Mouse (Mus musculus): ENCODE results near the gene Abcf2.
"Not testable (repeated sequence)": the region's sequence is repeated elsewhere in the genome, so short reads cannot be mapped to it uniquely, and the experiment has no call there.

The Abcf2 gene

DNA sequence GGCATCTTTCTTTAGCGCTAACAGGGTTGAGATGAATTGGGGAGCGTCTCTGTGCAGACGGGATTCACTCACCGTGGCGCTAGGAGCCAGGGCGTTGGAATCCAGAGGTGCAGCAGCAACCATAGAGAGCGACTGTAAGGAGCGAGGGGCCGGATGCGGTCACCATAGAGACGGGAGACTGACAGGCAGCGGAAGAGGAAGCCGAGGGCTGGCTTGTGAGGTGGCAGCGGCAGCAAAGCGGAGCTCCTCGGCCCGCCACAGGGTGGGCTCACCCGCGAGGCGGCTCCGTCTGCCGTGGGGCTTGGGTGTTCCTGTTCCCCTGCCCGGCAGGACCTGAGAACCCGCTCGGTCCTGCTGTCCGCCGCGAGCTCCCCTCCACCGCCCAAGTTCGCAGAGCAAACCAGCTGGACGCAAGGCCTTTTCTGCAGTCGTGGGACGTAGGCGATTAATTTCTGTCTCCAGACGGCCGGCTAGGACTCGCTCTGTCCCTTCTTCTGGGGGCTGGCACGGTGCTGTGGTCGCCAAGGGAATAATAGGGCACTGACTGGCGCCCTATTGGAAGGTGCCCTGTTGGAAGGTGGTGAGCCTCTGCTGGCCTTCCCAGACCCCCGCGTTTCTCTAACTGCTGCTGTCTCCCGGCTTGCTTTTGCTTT is 9.4 kb upstream of the Abcf2 start, which contains the start of gene Chpf2:
Gene Chpf2 (plus strand): TSS at position 195 of the 653 bp plus-strand sequence.
- peak; percentile 88 for DNase-seq (ENCODE audit: low spot score)

DNA sequence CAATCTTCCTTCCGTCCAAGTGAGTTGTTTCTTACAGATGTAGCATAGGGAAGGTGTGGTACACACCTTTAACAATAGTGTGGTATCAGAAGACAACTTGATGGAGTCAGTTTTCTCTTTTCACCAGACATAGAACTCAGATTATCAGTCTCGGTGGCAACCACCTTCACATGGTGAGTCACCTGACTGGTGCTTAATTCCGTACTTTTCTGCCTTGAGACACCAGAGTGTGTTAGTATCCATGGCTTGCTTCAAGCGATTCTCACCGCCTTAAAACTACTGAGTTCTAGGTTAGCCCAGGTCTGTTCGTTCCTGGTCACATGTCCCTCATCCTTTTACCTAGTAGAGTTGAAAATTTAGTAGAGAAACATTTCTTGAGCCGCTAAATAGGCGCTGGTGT is 8.8 kb upstream of the Abcf2 start:
- DNase-seq (ENCODE audit: low spot score) = no peak

DNA sequence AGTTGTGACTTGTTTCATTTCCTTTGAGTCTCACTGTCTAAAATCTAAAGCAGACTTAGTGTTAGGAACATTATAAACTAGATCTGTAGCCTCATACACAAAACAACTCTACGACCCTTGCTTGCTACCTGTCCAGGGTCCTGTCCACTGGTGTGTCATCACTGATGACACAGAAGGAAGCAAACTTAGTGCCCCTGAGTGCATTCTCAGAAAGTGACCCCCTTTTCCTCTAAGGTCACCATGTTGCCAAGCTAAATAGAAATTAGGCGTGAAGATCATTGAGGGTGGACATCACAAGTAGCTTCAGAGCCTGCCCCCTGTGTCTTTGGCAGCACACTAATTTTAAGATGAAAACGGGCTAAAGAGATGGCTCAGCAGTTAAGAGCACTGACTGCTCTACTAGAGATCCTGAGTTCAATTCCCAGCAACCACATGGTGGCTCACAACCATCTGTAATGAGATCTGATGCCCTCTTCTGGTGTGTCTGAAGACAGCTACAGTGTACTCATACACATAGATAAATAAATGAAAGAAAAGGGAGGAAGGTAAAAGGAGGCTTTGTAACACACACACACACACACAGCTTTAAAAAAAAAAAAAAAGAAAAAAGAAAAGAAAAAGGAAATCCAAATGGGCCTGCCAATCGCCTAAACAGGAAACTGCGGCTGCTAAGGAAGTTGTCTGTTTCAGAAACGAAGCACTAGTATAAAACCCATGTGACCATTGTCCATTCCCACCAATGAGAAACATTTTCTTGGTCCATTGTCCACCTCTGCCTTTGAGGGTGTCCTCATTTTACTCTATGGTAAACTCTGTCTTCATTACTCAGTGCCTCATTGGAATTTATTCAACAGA is 1.1 kb upstream of the Abcf2 start:
- DNase-seq (ENCODE audit: low spot score) = no peak

DNA sequence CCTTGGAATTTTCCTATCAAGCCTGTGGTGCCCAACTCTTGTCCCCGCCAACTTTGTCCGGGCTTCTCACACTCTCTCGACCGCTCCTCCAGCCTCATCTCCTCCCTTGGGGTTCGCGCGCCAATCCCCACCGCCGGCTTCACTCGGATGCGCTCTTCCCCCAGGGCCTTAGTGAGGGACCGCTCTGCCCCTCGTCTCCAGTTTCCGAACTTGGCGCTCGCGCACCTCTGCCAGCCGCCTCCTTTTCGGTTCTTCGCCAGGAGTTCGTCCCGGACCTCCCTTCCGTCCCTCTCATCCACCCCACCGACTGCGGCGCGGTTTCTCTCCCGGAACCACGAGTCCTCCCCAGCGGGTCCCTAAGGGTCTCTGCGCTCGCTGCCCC is 475 bp downstream of the Abcf2 start:
- DNase-seq (ENCODE audit: low spot score) = no peak

DNA sequence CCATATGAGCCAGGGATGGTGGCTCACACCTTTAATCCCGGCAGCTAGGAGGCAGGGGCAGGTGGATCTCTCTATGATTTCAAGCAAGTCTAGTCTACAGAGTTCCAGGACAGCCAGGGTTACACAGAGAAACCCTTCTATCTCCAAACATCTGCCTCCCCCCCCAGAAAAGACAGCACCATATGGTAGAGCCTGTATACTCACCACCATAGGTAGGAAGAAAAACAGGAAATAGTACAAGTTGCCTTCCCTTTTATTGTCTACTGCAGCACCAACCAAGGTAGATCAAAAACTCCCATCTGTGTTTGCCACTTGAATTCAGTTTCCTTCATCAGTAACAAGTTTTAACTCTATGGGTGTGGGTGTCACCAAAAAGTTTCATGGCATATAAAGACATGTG is 1.3 kb downstream of the Abcf2 start:
- no peak for DNase-seq (ENCODE audit: low spot score)

DNA sequence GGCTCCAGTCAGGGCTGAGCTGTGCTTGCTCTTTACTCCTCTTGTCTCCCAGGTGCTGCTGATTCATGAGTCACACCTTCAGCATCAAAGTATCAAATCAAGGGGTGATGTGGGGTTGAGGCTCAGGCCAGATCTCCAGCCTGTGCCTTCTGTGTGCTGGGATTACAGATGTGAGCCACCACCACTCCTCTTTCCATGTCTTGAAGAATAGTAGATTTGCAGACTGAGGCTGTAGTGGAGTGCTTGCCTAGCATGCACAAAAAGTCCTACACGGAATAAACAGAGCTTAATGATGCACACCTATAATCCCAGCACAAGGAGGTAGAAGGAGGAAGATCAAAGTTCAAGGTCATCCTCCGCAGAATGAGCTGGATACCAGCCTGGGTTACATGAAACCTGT is 20.6 kb downstream of the Abcf2 start, which contains the start of gene 4931409K22Rik:
Gene 4931409K22Rik (minus strand): TSS at position 101 of the 400 bp plus-strand sequence.
- no peak for DNase-seq (ENCODE audit: low spot score)

DNA sequence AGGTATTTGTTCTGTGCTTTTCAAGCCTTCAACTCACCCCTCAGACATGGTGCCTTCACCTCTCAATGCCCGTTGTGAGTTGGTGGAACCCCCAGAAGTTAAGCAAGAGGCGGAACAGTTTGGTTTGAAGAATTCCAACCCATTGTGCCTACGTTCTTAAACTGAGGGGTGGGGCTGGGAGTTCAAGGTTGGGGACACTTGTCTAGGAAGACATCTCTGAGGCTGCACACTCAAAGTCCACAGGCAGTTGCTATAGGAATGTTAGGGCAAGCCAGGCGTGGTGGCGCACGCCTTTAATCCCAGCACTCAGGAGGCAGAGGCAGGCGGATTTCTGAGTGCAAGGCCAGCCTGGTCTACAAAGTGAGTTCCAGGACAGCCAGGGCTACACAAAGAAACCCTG is 21.9 kb downstream of the Abcf2 start:
- not testable (repeated sequence) for DNase-seq (ENCODE audit: low spot score)

DNA sequence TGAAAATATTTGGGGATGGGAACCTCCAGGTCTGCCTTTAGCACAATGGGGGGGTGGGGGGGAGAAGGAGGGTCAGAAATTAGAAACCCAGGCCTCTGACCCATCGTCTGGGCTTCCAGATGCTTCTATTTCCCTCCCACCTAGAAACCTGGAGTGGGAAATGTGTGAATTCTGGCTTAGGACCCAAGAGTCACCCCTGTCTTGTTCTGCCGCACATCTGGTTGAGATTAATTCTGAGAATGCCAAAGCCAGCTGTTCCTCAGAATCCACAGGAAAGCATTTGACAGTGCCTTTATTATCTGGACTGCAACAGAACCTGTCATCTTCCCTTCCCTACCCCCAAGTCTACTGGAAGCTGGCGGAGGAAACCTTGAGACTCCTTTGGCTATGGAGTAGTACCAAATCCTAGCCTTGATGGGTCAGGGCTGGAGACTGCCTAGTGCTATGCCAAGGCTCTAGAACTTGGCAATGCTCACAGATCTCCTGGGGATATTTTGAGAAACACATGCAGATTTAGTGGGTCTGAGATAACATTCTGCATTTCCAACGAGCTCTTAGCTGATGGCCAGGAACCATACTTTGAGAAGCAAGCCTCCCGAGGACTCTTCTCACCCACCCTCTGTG is 23.5 kb downstream of the Abcf2 start:
- no peak for DNase-seq (ENCODE audit: low spot score)

DNA sequence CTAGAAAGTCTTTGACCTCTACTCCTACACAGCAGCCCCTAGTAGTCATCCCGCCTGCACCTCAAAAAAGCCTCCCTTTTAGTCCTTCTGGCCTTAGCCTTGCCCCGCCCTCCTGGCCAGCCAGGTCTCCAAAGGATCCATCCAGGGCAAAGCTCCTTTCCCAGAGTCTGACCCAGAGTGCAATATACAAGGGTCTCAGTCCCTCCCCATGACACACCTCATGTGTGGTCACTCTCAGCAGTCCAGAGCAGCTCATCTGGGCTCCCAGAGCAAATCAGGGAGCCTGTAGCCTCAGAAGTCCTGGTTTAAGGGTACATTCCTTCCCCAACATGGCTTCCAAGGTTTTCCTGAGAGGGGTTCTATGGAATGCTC is 26.0 kb downstream of the Abcf2 start:
- no peak for DNase-seq (ENCODE audit: low spot score)

DNA sequence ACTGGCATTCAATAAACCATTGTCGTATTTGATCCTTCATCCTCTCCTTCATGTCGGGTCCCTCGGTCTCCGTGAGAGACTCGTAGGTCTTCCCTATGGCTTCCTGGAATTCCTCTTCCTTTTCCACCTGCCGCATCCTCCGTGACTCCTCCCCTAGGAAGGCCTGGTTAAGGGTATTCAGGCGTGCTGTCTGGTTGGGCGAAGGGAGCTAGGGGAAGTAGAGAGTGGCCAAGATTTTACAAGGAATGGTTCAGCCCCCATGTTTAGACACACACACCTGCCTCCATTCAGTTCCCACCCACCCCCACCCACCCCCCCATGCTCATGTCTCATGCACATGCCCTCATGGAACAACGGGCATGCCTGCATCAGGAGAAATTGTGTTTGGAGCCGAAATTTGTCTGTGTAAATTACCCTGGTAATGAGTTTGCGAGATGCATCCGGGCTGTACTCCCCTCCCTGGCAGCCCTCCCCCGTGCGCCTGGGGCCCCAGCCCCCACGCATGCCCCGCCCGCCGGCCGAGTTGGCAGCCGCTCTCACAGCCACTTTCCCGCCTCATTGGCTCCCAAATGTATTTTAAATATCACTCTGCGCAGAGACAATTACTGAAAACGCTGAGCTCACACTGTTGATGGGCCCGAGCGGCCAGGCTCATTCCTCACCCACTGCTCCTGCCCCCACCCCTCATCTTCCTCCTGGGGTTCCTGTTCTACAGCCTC is 26.5 kb downstream of the Abcf2 start:
- DNase-seq (ENCODE audit: low spot score) = no peak

DNA sequence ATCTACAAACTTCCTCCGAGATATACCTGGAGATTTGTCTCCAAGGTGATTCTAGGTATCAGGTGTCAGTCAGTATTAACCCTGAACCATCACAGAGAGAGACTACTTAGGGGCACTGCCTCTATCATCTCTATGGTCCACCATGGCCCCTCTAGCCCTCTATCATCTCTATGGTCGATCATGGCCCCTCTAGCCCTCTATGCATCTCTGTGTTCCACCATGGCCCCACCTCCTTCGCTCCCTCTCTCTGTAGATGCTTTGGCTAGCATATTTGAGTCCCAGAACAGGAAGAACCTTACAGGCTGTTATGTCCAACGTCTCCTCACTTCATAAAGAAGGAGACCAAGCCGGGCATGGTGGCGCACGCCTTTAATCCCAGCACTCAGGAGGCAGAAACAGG is 34.6 kb downstream of the Abcf2 start:
- no peak for DNase-seq (ENCODE audit: low spot score)

DNA sequence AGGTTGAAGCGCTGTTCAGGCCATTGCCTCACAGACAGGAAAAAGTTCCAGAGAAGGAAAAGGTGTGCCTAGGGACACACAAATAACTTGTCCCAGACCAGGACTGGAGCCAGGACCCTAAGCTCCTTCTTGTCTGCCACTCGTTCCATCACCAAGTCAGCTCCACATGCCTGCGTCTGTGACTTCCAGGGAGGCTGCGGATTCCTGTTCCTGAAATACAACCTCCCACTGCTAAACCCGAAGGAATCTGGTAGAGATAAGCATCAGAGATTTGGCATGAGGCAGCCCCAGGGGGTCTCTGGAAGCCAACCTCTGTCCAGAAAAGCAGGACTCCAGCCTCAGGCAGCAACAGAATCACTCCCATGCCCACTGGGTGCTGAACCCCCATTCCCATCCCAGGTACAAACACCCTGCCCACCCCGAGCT is 36.1 kb downstream of the Abcf2 start:
- no peak for DNase-seq (ENCODE audit: low spot score)

DNA sequence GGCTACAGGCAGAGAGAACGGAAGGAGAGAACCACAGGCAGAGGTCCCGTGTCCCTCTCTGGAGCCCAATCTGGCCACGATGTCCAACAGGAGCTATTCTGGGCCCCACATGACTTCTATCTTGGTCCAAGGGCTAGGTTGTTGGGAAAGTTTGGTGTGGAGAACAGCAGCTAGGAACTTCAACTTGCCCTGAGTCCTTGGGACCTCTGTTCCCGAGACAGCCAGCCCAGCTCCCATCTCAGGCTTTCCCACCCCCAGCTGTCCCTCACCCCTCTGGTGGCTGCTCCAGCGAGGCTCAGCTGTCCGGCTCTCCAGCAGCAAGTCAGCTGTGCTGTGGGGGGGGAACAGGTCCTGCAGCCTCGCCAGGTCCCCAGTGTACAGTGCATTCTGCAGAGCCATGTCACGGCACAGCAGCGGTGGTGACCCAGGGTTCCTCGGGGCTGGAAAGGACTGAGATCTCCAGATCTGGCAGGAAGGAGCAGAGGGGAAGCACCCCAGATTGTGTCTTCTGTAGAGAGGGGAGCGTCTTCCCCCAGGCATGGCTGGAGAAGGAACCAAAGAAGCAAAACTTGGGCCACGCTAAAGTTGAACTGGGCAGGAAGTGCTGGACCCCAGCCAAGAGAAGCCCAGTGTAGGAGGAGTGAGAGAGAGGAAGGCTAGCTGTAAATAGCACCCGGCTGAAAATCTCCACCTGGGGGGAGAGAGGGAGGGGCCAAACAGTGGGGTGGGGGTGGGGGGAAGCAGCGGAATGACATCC is 36.7 kb downstream of the Abcf2 start, which contains the start of gene Asb10:
Gene Asb10 (minus strand): TSS at position 592 of the 757 bp plus-strand sequence.
- peak; percentile 29 for DNase-seq (ENCODE audit: low spot score)

DNA sequence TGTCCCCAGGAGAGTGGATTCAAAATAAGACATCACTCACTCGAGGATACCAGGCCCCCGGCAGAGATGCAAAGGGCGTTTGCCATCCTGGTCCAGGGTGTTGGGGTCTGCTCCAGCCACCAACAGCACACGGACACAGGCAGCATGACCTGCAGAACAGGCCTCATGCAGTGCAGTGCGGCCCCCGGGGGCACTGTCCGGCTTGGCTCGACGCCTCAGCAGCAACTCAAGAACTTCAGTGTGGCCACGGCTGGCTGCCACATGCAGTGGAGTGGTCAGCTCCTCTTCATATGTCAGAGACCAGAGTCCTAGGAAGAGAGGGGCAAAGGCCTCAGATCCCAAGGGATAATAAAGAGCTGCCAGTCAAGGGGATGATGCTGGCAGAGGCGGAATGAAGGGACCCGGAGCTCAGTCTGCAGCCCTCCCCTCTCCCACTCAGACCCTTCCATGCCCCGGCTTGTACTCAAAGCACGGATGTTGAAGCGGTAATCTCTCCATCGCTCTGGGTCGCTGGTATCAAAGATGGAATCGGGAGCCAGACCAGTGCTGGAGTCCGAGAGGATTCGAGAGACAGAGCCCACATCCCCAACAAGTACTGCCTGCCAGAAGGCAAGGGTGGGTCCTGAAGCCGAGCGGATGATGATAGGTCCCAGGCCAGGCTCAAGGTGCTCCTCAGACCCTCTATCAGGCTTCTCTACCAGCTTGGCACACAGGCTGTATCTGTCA is 37.5 kb downstream of the Abcf2 start:
- no peak for DNase-seq (ENCODE audit: low spot score)

DNA sequence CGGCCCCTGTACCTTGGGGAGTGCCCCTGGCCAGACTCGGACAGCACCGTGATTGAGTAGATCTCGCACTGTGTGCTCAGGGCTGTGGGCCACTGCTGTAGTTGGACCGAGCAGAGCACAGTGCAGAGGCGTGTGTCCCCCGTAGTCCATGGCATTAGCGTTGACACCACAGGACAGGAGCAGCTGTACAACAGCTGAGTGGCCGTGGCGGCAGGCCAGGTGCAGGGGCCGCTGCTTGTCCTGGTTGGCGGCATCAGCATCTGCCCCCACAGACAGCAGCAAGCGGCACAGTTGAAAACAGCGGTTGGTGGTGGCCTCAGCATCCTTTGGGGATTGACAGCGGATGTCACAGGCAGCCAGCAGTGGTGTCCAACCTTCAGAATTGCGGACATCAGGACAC is 39.6 kb downstream of the Abcf2 start:
- no peak for DNase-seq (ENCODE audit: low spot score)

DNA sequence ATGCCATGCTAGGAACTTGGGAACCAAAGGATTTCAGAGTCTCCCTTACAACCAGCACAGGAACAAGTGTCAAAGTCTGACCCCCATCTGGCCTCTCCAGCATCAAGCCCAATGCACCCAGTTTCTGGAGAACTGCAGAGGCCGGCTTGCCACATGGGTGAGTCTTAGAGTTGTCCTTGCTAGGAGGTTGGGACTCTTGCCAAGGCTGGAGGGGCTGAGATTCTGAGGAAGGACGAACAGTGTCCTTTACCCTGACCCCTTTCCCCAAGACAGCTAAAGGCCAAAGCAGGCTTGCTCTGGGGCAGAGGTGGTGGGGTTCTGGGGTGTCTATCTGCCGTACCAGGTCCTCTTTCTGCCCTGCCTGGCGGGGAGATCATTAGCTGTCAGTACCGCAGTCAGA is 40.8 kb downstream of the Abcf2 start:
- DNase-seq (ENCODE audit: low spot score) = no peak

DNA sequence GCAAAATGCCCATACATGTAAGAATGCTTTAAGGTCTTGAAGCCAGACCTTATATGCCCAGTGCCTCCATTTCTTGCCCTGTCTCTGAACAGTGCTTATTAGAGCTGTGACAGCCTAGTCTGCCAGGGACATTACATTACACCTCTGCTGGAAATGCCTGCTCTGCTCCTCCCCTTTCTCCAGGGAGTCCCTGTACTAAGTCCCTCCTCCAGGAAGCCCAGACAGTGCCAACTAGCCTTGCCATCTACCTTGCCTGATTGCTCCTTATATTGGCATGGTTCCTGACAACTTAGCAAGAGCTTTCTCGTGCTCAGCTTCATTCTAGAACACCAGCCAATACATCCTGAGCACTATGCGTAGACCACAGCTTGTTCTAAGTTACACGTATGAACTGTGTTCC is 41.5 kb downstream of the Abcf2 start:
- DNase-seq (ENCODE audit: low spot score) = no peak

DNA sequence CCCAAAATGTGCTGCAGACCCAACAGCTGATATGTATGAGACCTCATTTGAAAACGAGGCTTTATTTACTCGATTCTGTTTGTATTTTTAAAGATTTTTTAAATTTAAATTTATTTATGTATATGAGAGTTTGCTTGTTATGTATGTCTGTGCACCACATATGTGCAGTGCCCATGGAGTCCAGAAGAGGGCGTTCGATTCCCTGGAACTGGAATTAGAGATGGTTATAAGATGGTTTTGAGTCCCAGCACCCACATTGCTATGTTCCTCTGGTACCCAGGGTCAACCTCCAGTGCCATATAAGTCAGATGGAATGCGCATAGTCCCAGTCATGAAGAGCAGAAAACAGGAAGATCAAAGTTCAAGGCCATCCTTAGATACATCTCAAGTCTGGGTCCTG is 43.0 kb downstream of the Abcf2 start:
- DNase-seq (ENCODE audit: low spot score) = no peak

DNA sequence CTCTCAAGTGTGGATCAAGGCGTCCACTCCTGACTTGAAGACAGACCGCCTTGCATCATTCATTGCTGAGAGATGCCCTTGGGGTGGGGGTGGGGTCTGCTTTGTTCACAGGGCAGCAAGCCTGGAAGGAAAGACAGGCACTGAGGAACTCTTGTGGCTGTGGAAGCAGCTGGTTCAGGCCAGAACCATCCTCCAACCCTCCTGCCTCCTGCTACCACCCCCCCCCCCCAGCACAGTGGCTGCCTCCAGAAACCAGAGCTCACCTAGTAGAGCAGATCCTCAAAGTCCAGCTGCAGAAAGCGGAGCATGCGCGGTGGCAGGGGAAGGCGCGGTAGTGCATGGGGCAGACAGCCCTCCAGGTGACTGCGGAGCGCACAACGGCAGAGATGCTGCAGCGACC is 43.9 kb downstream of the Abcf2 start:
- DNase-seq (ENCODE audit: low spot score) = no peak

DNA sequence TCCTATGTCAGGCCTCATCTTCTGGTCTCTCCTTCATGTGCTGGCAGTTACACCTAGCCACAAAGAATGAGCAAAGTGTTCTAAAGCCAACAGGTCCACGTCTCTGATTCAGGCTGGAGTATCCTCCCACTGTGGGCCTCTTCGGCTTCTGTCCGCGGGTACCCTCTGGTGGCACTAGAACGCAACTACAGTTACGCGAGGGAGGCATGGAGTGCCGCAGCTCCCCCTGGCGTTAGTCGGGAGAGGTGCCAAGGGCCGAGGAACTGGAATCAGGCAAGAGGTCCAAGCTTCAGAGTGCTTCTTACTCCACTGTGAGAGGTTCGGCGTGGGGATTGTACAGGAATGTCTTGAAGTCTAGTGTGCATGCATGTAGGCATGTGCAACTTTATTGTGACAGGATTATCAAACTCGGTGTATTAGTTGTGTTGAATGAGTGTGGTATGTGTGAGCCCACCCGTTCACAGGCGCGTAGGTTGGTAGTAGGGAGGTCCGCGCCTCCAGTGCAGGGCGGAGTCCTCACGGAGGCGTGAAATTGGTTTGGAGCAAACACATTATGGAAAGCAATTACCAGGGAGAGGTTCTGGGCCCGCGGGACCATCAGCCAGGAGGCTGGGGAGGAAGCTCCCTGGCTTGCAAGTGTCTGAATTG is 47.1 kb downstream of the Abcf2 start:
- DNase-seq (ENCODE audit: low spot score) = peak; percentile 66
